Mouse (Mus musculus) embryonic fibroblast, embryonic 13.5 days (primary cell): Measurements from ENCODE around the gene Lins1.

Experiments
- CTCF ChIP-seq: IDR thresholded peaks from 2 replicates; pipeline ENCODE4 v1.5.1; 2011; ENCODE audit warnings: mild to moderate bottlenecking, control low read depth, low read length, moderate library complexity, borderline replicate concordance; ENCODE audit not compliant: insufficient read depth
- POLR2A ChIP-seq: IDR thresholded peaks from 2 replicates; pipeline ENCODE4 v1.6.1; 2011; ENCODE audit warnings: low read depth, mild to moderate bottlenecking, control low read depth, low read length, moderate library complexity

DNA sequence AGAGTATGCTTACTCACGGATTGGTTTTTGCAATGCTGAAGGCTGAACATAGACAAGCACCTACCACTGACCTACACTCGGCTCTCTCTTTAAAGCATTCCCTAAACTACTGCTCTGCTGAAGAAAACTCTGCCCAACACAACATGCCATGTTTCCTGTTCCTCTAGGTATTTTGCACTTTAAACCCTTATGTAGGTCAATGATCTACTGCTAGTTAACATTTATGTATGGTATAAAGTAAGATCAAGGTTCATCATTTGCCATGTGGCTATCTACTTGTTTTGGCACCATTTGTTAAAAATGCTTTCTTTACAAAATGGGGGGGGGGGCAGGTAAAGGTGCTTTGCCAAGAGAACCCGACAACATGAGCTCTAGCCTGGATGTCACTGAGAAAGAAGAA is 26.1 kb upstream of the Lins1 start:
- TF ChIP-seq CTCF (no peak), POLR2A (no peak)
